Mouse (Mus musculus) liver, embryonic 11.5 days (tissue): Measurements from ENCODE around the gene Bcorl1. TPM values are rescaled to one million over a fixed set of nuclear protein-coding genes. Genes with fewer than 3 reads are reported as not detected.

Experiments used
- ATAC-seq: fragments of 200-750 bp; cut with Nextera tagmentation; replicated peaks from 2 replicates; pipeline ENCODE4 v1.8.0; 2017; ENCODE audit warnings: moderate number of reproducible peaks, mild to moderate bottlenecking, moderate TSS enrichment, moderate library complexity; ENCODE audit not compliant: low FRiP score
- DNase-seq: peaks from one replicate; pipeline ENCODE4 v3.0.0-alpha.2; 2017; ENCODE audit warnings: low spot score
- H3K27ac ChIP-seq: fragments of 300-500 bp; sonication (generic); 2 replicates; pipeline ENCODE4 v1.5.1; 2014; ENCODE audit warnings: mild to moderate bottlenecking, low read depth, low read length, control low read depth
- H3K27me3 ChIP-seq: fragments of 300-500 bp; sonication (generic); replicated peaks from 2 replicates; pipeline ENCODE4 v1.6.1; 2014; ENCODE audit warnings: low read length, mixed read lengths; ENCODE audit not compliant: control insufficient read depth, insufficient read depth
- H3K36me3 ChIP-seq: fragments of 300-500 bp; sonication (generic); 2 replicates; pipeline ENCODE4 v1.6.1; 2014; ENCODE audit warnings: mild to moderate bottlenecking, low read length, moderate library complexity, mixed read lengths; ENCODE audit not compliant: control insufficient read depth, insufficient read depth
- H3K4me1 ChIP-seq: fragments of 300-500 bp; sonication (generic); replicated peaks from 2 replicates; pipeline ENCODE4 v1.6.1; 2014; ENCODE audit warnings: low read length, mixed read lengths; ENCODE audit not compliant: control insufficient read depth, insufficient read depth
- H3K4me2 ChIP-seq: fragments of 300-500 bp; sonication (generic); 2 replicates; pipeline ENCODE4 v1.6.1; 2014; ENCODE audit warnings: mild to moderate bottlenecking, control low read depth, moderate library complexity
- H3K4me3 ChIP-seq: fragments of 300-500 bp; sonication (generic); 2 replicates; pipeline ENCODE4 v1.5.1; 2014; ENCODE audit warnings: low read depth, low read length, control low read depth
- H3K9ac ChIP-seq: fragments of 300-500 bp; sonication (generic); 2 replicates; pipeline ENCODE4 v1.6.1; 2014; ENCODE audit warnings: low read depth, low read length, control low read depth
- H3K9me3 ChIP-seq: fragments of 300-500 bp; sonication (generic); 2 replicates; pipeline ENCODE4 v1.6.1; 2016; ENCODE audit warnings: low read length, inconsistent platforms, mixed read lengths; ENCODE audit not compliant: control insufficient read depth
- WGBS: fragments of 180-500 bp; shearing (Covaris S2); extraction: QIAGEN DNeasy Blood & Tissue Kit; methylation state at CpG from one replicate; pipeline ENCODE4 v1.1.7; 2014; 5-methylcytosine and 5-hydroxymethylcytosine counted together
- polyA plus RNA-seq: library from polyadenylated mRNA; unstranded; fragments of >200 nt; fragmentation: Nextera tagmentation; extraction: Ambion mirVana; gene quantifications from 2 replicates; pipeline ENCODE4 v1.2.1, GENCODE M21; 2014

The Bcorl1 gene
- polyA plus RNA-seq, 1 experiment from 2014 or later: 7.3 TPM

- 11% methylated on average over 7 of the region's 7 CpGs for WGBS
- peak overlapping the region; percentile 47 for H3K4me3 ChIP-seq
- H3K9ac ChIP-seq: no peak overlapping the region
- no peak overlapping the region for H3K27ac ChIP-seq
- no peaks in the 10 kb centered on the region for H3K9me3 ChIP-seq
- H3K27me3 ChIP-seq: no peaks in the 10 kb centered on the region
- H3K36me3 ChIP-seq: no peaks in the 10 kb centered on the region
- DNase-seq: no peak
- H3K4me1 ChIP-seq: no peaks in the 10 kb centered on the region
- ATAC-seq: peak; percentile 51
- H3K4me2 ChIP-seq: peak overlapping the region; percentile 64
Measured at GRCm38 (mm10) chrX:48410388-48410776, 69.2 kb downstream of the Bcorl1 start.

- WGBS: 80% methylated on average over 6 of the region's 6 CpGs
- Histone ChIP-seq H3K27me3 (no peaks in the 10 kb centered on the region), H3K36me3 (peaks cover 3% of the 10 kb centered on the region; the same call in 1 of the 2 replicates), H3K9me3 (no peaks in the 10 kb centered on the region), H3K27ac (no peak overlapping the region), H3K9ac (no peak overlapping the region), H3K4me1 (no peaks in the 10 kb centered on the region), H3K4me3 (no peak overlapping the region), H3K4me2 (no peak overlapping the region)
- DNase-seq (no peak), ATAC-seq (no peak)
Measured at GRCm38 (mm10) chrX:48412629-48413028, 71.5 kb downstream of the Bcorl1 start.

GRCm38 (mm10) chrX:48414291-48414690 lies 73.1 kb downstream of the Bcorl1 start:
- ATAC-seq (no peak), DNase-seq (no peak)
- Histone ChIP-seq H3K36me3 (peaks cover 3% of the 10 kb centered on the region; the same call in 1 of the 2 replicates), H3K27me3 (no peaks in the 10 kb centered on the region), H3K4me3 (no peak overlapping the region), H3K4me1 (no peaks in the 10 kb centered on the region), H3K9ac (no peak overlapping the region), H3K27ac (no peak overlapping the region), H3K4me2 (no peak overlapping the region), H3K9me3 (no peaks in the 10 kb centered on the region)
- WGBS: 82% methylated on average over 5 of the region's 5 CpGs

- no peak for DNase-seq
- Histone ChIP-seq H3K9ac (no peak overlapping the region), H3K4me2 (no peak overlapping the region), H3K27me3 (no peaks in the 10 kb centered on the region), H3K9me3 (no peaks in the 10 kb centered on the region), H3K4me1 (no peaks in the 10 kb centered on the region), H3K4me3 (no peak overlapping the region), H3K36me3 (peaks cover 3% of the 10 kb centered on the region; the same call in 1 of the 2 replicates), H3K27ac (no peak overlapping the region)
- no peak for ATAC-seq
- 65% methylated on average over 2 of the region's 2 CpGs for WGBS
Measured at GRCm38 (mm10) chrX:48418417-48418816, 77.3 kb downstream of the Bcorl1 start.

GRCm38 (mm10) chrX:48422986-48423385 lies 81.8 kb downstream of the Bcorl1 start:
- Histone ChIP-seq H3K36me3 (no peaks in the 10 kb centered on the region), H3K4me2 (no peak overlapping the region), H3K27me3 (no peaks in the 10 kb centered on the region), H3K9me3 (no peaks in the 10 kb centered on the region), H3K4me1 (peaks cover 25% of the 10 kb centered on the region), H3K9ac (no peak overlapping the region), H3K27ac (no peak overlapping the region), H3K4me3 (no peak overlapping the region)
- WGBS: 43% methylated on average over 4 of the region's 4 CpGs
- no peak for DNase-seq
- no peak for ATAC-seq

- H3K9ac ChIP-seq: no peak overlapping the region
- 42% methylated on average over 1 of the region's 1 CpGs for WGBS
- ATAC-seq (no peak), DNase-seq (no peak)
- no peaks in the 10 kb centered on the region for H3K36me3 ChIP-seq
- H3K4me2 ChIP-seq: no peak overlapping the region
- no peak overlapping the region for H3K27ac ChIP-seq
- H3K27me3 ChIP-seq: no peaks in the 10 kb centered on the region
- peaks cover 26% of the 10 kb centered on the region for H3K4me1 ChIP-seq
- no peak overlapping the region for H3K4me3 ChIP-seq
- H3K9me3 ChIP-seq: no peaks in the 10 kb centered on the region
Measured at GRCm38 (mm10) chrX:48423671-48424070, 82.5 kb downstream of the Bcorl1 start.

- Histone ChIP-seq H3K4me3 (peak overlapping the region; percentile 23), H3K9ac (peak overlapping the region; percentile 43; the same call in 1 of the 2 replicates), H3K4me1 (peaks cover 26% of the 10 kb centered on the region), H3K9me3 (no peaks in the 10 kb centered on the region), H3K36me3 (no peaks in the 10 kb centered on the region), H3K27me3 (no peaks in the 10 kb centered on the region), H3K27ac (peak overlapping the region; percentile 48; the same call in 1 of the 2 replicates), H3K4me2 (peak overlapping the region; percentile 61)
- 25% methylated on average over 3 of the region's 3 CpGs for WGBS
- ATAC-seq: peak; percentile 60
- DNase-seq: no peak
Measured at GRCm38 (mm10) chrX:48424583-48424982, 83.4 kb downstream of the Bcorl1 start.

GRCm38 (mm10) chrX:48425280-48425679 lies 84.1 kb downstream of the Bcorl1 start:
- 30% methylated on average over 7 of the region's 7 CpGs for WGBS
- no peaks in the 10 kb centered on the region for H3K9me3 ChIP-seq
- H3K9ac ChIP-seq: peak overlapping the region; percentile 43; the same call in 1 of the 2 replicates
- peaks cover 26% of the 10 kb centered on the region for H3K4me1 ChIP-seq
- peak overlapping the region; percentile 61 for H3K4me2 ChIP-seq
- no peaks in the 10 kb centered on the region for H3K27me3 ChIP-seq
- H3K4me3 ChIP-seq: peak overlapping the region; percentile 23
- DNase-seq (no peak), ATAC-seq (no peak)
- 0 out of 2 replicates have a peak overlapping the region, but pooled peaks have one; percentile 48 for H3K27ac ChIP-seq
- no peaks in the 10 kb centered on the region for H3K36me3 ChIP-seq

- Histone ChIP-seq H3K9me3 (no peaks in the 10 kb centered on the region), H3K4me1 (peaks cover 30% of the 10 kb centered on the region), H3K27ac (no peak overlapping the region)
Measured at GRCm38 (mm10) chrX:48428241-48428640, 87.1 kb downstream of the Bcorl1 start.

More at GRCm38 (mm10) chrX:48428241-48428640, 87.1 kb downstream of the Bcorl1 start:
- Histone ChIP-seq H3K4me2 (no peak overlapping the region), H3K9ac (no peak overlapping the region), H3K36me3 (no peaks in the 10 kb centered on the region), H3K4me3 (no peak overlapping the region), H3K27me3 (no peaks in the 10 kb centered on the region)
- ATAC-seq: no peak; the same call in 1 of the 2 replicates
- DNase-seq: no peak
- WGBS: 46% methylated on average over 6 of the region's 6 CpGs
